Mouse (Mus musculus): ENCODE results near the gene Evl.
"Not testable (repeated sequence)": the region's sequence is repeated elsewhere in the genome, so short reads cannot be mapped to it uniquely, and the experiment has no call there.

Gene Evl

GRCm38 (mm10) chr12:108554120-108554841 is at the start of gene Evl:
Gene Evl, plus strand, starts transcription at chr12:108554720.
- no peak for DNase-seq (ENCODE audit: low read depth)

DNA sequence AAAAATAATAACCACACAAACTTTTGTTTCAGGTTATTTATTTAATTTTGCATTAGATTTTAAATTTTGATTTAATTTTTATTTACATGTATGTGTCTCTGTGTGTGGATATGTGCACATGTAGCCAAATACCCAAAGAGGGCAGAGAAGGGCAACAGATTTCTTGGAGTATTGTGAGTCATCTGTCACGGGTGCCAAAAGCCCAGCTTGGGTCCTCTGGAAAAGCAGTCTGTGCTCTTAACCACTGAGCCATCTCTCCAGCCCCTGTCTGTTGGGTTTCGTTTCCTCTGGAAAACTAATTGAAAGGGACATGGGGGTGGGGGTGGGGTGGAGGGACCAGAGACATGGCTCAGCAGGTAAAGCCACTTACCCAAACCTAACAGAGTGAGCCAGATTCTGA is 48.7 kb upstream of the Evl start:
- DNase-seq (ENCODE audit: low read depth) = no peak

- not testable (repeated sequence) for DNase-seq (ENCODE audit: low read depth)
Observed at GRCm38 (mm10) chr12:108507046-108507445, 47.5 kb upstream of the Evl start.

DNA sequence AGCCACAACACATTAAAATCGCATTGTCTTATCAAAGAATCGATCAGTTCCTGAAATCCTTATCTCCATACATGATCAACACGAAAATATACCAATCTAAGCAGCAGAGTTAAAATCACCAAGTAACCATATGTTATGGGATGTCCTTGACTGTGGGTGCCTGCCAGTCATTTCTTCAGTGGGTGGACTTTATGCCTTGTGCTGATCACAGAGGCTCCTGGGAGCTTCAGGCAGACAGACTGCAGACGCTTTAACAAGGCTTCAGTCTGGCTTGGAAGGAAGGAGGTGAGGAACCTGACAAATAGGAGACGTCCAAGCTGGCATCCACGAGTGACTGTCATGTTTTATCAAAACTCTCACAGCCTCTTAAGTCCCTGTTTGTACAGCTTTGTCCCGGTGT is 43.9 kb upstream of the Evl start:
- no peak for DNase-seq (ENCODE audit: low read depth)

DNA sequence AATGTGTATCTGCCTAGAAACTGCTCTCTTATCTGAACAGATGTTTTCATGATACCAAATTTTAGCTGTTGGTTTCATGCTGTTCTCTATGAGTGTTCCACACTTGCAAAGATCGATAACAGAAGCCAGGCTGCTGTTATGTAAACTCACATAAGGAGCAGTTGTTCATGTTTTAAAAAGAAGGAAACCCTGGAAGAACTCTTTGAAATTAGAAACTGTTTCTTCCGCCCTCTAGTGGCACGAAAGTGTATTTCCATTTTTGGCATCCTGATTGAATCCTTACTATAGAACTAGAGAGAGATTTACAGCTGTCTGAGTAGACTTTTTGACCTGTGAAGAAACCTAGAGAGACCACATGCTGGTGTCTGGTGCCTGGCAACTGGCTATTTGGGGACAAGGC is 43.5 kb upstream of the Evl start:
- peak; percentile 35 for DNase-seq (ENCODE audit: low read depth)

GRCm38 (mm10) chr12:108515464-108515863 is 39.1 kb upstream of the Evl start:
- DNase-seq (ENCODE audit: low read depth) = no peak

GRCm38 (mm10) chr12:108519374-108519773 is 35.1 kb upstream of the Evl start:
- no peak for DNase-seq (ENCODE audit: low read depth)

- peak; percentile 47 for DNase-seq (ENCODE audit: low read depth)
Observed at GRCm38 (mm10) chr12:108529214-108529613, 25.3 kb upstream of the Evl start.

GRCm38 (mm10) chr12:108534484-108534883 is 20.0 kb upstream of the Evl start:
- no peak for DNase-seq (ENCODE audit: low read depth)

DNA sequence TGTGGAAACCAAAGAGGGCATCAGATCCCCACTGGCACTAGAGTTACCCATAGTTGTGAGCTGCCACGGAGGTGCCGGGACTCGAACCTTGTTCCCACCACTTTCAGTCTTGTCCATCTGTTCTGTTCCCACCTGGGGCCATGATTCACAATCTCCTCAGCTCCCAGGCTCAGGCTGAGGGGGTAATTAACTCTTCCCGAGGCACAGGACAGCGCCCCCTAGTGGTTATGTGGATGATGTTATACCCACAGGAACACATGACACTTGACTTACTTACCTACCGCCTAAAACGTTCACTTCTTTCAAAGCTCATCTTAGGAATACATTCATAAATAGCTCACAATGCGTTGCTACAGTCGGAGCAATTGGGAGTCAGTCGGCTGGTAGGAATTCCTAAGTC is 18.1 kb upstream of the Evl start:
- peak; percentile 6 for DNase-seq (ENCODE audit: low read depth)

- DNase-seq (ENCODE audit: low read depth) = peak; percentile 24
Observed at GRCm38 (mm10) chr12:108541088-108541487, 13.4 kb upstream of the Evl start.

GRCm38 (mm10) chr12:108546508-108547153 is 7.9 kb upstream of the Evl start:
- no peak for DNase-seq (ENCODE audit: low read depth)

DNA sequence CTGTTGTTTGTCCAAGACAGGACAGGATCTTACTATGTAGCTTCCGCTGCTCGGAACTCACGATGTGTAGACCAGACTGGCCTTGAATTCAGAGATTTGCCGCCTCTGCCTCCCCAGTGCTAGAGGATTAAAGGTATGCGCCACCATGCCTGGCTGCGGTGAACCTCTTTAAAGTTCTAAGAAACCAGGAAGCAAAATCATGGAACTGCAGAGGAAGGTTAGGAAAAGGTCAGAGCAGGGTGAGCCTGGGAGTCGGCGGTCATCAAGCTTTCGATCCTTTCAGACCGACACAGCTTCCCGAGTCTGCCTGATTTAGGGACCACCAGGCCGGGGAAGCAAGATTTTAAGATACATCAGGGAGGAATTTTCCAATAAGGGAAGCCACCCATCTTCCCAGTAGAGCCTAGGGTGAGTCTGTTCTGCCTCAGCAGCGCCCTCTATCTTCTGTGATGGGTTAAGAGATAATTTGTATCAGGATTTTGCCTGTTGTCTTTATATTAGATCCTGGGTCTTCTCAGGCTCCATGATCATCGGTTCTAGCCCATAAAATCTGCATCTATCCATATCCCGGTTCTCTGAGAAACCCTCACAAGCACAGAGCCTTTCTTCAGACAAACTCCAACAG is 7.2 kb upstream of the Evl start:
- no peak for DNase-seq (ENCODE audit: low read depth)

GRCm38 (mm10) chr12:108551731-108552130 is 2.8 kb upstream of the Evl start:
- no peak for DNase-seq (ENCODE audit: low read depth)

DNA sequence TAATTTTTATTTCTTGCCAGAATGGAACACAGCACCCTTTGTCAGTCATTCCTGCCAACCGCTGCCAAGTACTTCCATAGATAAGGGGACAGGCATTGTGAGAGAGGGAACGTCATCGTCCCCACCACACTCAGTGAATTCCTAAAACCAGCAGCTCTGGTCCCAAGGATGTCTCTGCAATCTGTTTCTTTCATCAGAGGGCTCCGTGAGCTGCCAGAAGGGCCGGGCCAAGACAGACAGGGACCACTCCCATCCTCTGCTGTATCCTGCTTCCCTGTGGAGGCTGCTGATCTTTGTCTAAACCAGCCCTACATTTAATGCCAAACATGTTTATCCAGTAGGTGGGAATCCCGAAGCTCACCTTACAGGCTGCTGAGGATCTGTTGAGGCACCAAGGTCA is 1.4 kb upstream of the Evl start:
- DNase-seq (ENCODE audit: low read depth) = no peak

GRCm38 (mm10) chr12:108554861-108555556 is 489 bp downstream of the Evl start:
- no peak for DNase-seq (ENCODE audit: low read depth)

- no peak for DNase-seq (ENCODE audit: low read depth)
Observed at GRCm38 (mm10) chr12:108558194-108558593, 3.7 kb downstream of the Evl start.

- peak; percentile 5 for DNase-seq (ENCODE audit: low read depth)
Observed at GRCm38 (mm10) chr12:108563238-108563637, 8.7 kb downstream of the Evl start.

- no peak for DNase-seq (ENCODE audit: low read depth)
Observed at GRCm38 (mm10) chr12:108564910-108565506, 10.5 kb downstream of the Evl start.

- no peak for DNase-seq (ENCODE audit: low read depth)
Observed at GRCm38 (mm10) chr12:108579156-108579871, 24.8 kb downstream of the Evl start.

GRCm38 (mm10) chr12:108583775-108584174 is 29.3 kb downstream of the Evl start:
- no peak for DNase-seq (ENCODE audit: low read depth)

- DNase-seq (ENCODE audit: low read depth) = no peak
Observed at GRCm38 (mm10) chr12:108590131-108590530, 35.6 kb downstream of the Evl start.
